Mouse (Mus musculus) cerebellum, adult 18-20 months (tissue): ENCODE measurements around the gene Atg16l1.
A peak's percentile ranks its signal among the peaks of the same experiment; 100 is the strongest.

Experiments used
- DNase-seq, 2 experiments: peaks; one replicate each; pipeline ENCODE4 v3.0.0; 2021

The Atg16l1 gene

DNA sequence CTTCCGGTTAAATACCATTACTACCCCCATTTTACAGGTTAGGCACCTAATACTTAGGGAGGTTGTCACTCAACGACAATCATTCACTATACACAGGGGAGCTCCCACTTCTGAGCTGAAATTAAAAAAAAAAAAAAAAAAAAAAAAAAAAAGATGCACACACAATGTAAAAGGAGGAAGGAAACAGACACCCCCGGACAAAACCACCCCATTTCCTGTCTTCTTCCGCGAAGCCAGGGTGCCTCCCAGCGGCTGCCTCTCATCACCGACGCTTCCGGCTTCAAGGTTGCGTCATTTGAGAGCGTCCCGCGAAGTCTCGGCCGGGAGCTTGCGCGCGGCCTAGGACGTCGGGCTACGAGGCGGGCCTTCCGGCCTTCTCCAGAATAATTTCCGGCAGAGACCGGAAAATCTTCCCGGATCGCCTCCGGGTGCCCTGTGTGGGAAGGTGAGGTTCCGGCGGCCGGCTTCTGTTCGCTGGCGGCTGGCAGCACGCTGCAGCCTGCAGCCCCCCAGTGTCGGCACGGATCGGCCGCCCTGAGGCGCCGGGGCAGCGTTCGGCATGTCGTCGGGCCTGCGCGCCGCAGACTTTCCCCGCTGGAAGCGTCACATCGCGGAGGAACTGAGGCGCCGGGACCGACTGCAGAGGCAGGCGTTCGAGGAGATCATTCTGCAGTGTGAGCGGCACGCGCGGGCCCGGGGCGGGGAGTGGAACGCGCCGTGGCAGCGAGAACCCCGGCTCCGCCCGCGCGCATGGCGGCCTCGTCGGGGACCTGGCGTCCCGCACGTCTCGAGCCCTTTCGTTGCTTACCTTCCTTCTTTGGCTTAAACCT is at the start of gene Atg16l1:
Atg16l1 (plus strand) TSS at position 230 of the 830 bp plus-strand sequence.
- DNase-seq, result peak; percentile 96

DNA sequence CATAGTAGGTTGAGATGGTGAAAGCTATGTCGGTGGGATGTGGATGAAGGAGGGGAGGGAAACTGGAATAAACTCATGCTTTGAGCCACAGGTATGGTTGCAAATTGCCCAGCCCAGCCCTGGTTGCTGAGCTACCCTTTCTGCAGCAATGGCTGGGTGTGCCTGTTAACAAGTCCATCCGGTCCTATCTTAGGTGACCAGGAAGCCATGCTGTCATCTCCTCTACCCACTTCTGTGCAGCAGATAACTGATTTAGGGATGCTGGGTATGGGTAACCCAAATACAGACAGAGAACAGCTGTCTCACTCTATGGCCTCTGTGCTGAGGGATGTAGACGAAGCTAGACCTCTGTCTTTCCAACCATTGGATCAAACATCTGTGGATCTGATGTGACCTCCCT is 49.3 kb upstream of the Atg16l1 start:
- no peak for DNase-seq

DNA sequence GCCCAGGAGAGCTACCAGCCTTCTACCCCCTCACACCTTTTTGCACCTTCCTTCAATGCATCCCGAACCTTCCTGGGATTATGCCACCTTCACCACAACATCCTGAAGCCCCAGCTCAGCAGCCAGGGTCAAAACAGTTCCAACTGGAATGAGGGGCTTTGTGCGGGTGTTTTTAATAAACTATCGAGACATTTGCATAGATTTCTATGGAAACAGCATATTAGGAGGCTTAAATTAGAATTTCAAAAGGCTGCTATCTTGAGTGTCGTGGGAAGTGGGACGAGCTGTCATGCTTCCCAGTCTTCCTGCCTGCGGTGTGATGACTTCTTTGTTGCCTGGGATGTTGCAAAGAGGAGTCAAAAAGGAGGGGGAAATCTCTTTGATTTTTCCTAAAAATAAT is 46.6 kb upstream of the Atg16l1 start:
- DNase-seq, result no peak

DNA sequence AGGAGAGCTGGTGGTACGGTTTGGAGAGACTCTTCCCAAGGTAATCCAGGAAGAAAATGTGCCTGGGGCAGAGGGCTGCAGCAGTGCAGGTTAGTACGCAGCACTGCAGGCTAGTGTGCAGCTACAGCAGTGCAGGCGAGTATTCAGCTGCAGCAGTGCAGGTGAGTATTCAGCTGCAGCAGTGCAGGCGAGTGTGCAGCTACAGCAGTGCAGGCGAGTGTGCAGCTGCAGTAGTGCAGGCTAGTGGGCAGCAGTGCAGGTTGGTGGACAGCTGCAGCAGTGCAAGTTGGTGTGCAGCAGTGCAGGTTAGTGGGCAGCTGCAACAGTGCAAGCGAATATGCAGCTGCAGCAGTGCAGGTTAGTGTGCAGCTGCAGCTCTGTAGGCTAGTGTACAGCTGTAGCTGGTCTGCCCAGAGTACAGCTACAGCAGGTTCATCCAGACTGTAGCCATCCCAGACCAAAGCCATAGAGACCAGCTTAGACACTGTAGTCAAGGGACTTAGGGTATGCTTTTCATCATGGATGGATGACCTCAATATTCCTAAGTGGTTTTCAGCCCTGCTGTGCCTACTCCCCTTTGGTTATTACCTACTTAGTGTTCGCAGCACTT is 45.9 kb upstream of the Atg16l1 start:
- DNase-seq, result no peak

DNA sequence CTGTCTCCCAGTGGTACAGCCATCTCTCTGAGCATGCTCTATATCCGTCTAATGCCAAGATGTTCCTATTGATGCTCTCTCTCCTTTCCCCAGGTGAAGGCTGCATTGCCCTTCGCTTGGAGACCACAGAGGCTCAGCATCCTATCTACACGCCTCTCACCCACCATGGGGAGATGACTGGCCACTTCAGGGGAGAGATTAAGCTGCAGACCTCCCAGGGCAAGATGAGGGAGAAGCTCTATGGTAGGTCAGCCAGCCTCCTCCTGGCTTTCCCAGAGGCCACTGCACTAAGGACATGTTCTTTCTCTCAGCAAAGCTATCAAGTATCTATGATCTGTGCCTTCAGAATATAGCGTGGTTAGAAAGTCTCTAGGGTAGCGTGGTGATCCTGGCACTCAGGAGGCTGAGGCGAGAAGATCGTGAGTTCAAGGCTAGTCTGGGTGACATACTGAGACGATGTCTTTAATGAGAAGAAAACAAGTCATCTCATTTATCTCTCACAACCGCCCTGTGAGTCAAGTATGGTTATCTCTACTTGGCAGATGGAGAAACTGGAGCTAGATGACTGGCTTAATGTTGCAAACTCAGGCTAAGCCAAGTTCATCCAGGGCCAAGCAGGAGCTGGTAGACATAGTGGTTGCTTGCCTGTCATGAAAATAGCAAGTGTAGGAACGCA is 43.6 kb upstream of the Atg16l1 start:
- no peak for DNase-seq

DNA sequence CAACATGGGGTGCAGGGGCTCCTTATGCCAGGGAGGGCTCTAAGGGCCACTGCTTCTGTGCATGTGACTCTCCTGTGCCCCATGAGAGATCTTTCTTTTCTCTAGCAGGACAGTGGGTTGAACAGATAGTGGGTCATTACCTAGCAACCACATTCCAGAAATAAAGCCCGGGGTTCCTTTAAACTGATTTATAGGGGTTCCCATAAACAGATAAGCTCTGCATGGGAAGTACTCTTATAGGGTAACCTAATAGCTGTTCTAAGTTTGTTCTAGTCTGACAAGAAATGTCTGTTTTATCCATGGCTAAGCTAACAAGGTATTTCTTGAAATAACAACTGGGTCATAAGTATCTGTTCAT is 43.1 kb upstream of the Atg16l1 start:
- DNase-seq, result no peak

DNA sequence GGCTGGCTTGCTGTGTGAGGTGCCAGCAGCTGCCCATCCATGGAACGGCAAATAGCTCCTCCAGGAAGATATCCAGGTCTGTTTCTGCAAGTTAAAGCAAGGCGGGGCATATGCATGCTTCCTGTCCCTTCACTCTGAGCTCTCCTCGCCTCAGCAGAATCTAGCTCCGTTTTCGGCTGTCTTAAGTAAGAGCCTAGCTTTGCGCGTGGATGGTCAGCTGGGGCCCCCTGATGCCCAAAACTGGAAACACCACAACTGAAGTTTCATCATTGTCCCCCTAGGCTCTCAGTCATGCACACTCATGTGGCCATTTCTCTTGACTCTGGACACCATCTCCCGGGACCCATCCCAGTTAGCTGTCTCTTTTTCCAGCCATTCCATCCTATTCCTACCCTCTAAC is 34.3 kb upstream of the Atg16l1 start:
- peak; percentile 7 to 28 for DNase-seq

DNA sequence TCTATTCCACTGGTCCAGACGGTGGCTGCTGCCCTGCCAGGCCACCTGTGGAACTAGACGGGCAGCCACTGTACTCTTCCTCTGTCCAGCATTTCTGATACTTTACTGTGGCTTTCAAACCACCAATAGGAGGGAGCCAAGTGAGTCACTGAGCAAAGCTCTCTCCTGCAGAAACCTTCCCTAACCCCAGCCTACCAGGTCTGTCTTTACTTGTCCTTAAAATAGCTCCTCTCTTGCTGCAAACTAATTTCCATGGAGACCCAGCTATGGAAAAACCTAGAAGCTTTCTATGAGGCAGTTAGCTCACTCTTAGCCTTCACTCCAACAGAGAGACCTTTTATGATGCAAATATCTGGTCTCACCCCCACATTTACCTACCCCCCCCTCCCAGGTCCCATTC is 33.6 kb upstream of the Atg16l1 start:
- DNase-seq, result no peak

DNA sequence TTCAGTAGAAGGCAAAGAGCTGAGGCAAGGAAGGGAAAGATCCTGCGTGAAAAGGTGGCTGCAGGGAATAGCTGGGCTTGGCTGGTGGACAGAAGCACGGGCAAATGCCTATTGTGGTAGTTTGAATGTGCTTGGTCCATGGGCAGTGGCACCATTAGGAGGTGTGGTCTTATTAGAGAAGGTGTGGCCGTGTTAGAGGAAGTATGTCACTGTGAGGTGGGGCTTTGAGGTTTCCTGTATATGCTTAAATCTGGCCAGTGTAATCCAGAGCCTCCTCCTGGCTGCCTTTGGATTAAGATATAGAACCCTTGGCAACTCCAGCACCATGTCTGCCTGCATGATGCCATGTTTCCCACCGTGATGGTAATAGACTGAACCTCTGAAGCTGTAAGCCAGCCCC is 32.3 kb upstream of the Atg16l1 start:
- DNase-seq, result no peak

DNA sequence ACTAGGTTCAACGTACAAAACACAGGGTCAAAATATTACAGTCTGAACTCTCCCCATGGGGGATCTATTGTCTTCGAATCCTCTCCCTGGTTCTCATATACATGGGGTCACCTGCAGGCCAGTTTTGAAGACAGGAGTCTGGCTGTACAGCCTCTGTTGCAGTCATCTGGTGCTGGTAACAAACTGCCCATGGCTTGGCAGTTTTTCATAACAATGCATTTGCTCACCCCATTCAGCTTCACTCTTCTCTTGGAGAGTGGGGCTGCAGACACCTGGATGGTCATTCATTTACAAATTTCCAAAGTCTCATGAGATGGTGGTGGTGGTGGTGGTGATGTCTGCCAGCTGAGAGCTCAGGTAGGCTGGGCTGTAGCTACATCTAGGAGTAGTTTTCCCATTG is 26.6 kb upstream of the Atg16l1 start:
- DNase-seq, result no peak

DNA sequence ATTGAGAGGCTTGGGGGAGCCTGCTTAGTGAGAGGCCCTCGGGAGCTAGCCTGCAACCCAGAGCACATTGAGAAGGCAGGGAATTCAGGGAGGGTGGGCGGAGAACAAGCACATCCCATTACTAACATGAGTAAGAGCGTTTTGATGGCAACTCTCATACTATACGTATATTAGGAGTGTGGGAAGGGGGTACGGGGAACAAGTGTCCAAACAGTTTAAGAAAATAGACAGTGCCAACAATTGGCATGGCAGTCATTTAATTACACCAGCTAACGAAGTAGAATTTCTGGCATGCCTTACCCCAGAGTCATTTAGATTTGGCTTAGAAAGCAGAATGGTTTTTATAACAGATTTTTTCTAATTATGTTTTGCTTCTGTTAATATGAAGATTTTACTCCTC is 25.8 kb upstream of the Atg16l1 start:
- no peak for DNase-seq

DNA sequence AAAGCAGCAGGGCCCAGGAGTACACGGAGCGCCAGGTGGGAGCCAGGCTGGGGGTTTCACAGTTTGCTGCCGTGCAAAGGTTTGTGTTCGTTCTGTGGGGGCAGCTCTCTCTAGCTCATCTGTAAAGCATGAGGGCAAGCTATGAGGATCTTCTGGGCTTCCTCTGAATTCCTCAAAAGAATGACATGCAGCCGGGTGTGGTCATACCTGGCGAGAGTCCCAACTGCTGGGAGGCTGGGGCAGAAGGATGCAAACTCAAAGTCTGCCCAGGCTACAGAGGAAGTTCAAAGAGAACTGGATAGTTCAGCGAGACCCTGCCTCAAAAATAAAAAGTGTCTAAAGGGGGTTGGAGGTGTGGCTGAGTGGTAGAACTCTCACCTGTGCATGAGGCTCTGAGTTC is 25.4 kb upstream of the Atg16l1 start:
- no peak for DNase-seq

DNA sequence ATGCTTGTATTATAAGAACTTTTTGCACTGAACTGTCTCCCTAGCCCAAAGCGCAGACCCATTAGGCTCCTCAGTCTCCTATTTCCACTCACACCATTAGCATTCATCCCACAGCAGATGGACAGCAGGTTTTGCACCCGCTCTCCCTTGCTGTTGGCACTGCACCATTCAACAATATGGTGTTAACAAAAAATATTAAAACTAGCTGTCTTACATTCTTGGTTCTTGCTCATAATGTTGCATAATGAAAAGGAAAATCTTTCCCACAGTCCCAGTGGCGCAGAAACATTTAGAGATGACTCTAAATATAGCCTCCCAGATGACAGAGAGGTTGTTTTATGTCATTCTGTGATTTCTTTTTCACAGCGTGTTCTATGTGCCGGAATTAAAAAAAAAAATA is 22.5 kb upstream of the Atg16l1 start:
- DNase-seq, result peak; percentile 12 to 18

DNA sequence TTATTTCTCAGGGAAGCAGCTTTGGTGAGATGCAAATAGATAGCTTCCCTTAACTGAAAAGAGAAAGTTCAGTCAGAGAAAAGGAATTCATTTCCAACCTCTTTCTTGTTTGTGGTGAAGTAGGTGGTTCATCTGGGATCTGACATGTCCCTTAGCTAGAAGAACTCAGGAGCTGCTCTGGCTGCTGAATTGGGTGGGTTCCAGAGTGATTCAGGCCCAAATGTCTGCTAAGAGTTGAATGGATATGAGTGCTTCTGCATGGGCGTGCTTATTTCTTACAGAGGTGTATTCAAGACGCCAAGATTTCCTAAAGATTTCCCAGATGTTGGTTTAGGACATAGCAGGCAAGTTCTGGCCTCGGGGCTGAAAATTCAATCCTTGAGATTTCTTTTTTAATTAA is 21.5 kb upstream of the Atg16l1 start:
- no peak for DNase-seq

DNA sequence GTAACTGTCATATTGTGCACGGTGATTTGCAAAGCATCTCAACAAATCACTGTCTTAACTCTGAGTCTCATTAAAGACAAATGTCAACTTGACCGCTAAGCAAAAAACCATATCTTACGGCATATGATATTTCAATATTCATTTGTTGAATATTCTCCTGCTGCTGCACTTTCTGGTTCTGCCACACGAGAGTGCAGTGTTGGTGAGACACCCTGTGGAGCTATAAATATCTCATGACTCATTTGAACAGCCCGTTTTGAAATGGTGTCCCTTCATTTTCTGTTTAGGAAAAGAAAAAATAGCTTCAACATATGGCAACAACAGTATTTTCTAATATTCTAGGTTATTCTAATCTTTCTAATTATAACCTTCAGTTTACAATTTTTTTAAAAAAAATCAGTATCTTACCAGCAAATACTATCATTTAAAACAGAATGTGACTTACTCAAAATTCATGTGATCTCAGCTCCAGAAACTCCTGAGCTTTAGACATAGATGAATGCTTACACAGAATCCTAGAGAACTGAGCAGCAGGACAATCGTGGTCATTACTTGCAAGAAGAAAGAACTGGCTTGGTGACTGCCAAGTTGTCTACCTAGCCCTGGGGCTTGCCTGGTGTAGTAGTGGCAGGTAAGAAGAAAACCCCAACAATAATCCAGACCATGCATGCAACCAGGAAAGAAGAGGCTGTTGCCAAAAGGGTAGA is 14.9 kb upstream of the Atg16l1 start:
- DNase-seq, result peak in 1 of 2 experiments; percentile 15

DNA sequence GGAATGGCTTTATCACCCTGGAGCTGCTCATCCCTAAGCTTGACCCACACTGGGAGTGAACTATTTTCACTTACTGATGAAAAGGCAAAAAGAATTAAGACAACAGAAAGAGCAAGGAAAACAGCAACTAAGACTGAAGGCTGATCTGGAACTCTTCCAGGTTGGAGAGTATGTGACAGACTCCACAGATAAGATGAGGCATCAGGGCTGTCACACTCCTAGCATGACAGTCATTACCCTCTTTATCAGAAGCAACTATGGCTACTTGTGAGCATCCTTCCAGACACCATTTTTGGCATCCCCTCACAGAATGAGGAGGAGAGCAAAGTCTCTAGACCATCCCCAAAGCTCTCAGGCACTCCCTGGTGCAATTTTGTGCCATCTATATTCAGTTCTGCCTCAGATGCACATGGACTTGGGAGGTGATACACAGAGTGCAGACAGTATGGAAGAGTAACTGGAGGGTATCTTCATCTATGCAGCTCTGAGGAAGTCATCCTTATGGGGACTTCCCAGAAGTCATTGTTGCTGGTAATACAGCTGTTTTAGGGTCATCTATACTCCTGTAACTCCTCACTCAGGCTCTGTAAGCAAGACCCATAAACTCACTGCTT is 6.2 kb upstream of the Atg16l1 start:
- no peak for DNase-seq

DNA sequence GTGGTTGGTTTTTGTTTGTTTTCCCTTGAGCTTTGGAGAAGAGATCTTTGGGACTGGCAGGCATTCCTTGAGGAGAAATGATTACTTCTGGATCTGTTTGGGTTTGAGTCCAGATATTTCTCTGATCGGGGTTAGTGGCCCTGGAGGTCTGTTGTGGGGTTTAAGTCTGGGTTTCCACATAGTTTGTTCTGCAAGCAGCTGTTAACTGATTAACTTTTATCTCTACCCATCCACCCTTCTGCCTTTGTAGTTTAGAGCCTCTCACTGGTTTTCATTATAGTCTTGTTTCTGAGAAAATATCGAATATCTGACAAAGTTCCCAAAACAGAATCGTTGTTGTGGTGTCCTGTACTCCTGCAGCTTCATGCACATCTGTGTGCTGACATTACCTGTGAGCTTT is 8.2 kb downstream of the Atg16l1 start:
- no peak for DNase-seq

DNA sequence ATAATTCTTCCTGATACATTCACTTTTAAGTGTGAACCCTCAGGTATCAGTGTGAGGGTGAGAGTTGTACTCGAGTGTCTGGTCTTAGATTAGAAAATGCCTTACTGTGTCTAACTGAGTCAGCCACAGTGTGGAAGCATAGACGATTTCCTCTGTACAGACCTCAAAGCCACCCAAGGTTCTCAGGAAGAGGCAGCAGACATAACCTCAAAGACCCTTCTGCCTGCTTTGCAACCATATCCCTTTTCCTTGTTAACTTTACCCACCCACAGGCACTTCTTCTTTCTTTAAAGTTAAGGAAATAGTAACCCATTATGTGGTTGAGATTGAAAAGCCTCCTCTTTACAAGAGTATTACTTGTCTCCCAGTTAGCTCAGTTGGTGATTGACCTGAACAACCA is 10.1 kb downstream of the Atg16l1 start:
- DNase-seq, result no peak

DNA sequence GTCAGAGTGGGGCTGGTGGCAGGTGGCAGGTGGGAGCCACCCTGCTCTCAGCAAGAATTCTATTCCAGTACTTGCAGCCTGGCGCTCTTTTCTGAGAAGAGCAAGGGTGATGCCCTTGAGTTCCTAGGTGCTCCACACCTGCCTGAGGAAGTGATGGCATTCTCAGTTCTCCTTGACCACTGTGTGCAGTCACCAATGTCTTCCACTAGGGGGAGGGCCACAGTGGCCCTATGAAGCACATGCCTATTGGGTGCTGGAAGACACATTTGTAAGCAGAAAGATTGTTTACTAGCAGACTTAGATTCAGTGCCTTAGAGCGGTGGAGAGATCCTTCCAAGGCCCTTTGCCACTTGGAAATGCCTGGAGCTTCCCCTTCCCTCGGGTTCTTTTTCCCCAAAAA is 10.6 kb downstream of the Atg16l1 start:
- DNase-seq, result peak in 1 of 2 experiments; percentile 23

DNA sequence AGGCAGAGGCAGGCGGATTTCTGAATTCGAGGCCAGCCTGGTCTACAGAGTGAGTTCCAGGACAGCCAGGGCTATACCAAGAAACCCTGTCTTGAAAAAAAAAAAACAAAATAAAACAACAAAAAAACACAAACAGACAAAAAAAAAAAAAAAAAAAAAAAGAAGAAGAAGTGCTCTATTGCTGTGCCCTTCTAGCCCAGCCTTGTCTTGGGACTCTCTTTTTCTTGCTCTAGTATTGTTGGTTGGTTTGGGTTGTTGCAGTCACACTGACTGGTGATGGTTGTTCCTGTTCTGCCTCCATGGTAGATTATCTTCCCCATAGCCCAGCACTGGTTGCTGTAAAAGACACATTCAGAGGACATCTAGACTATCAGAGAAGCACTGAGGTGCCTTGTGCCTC is 13.6 kb downstream of the Atg16l1 start:
- no peak for DNase-seq

DNA sequence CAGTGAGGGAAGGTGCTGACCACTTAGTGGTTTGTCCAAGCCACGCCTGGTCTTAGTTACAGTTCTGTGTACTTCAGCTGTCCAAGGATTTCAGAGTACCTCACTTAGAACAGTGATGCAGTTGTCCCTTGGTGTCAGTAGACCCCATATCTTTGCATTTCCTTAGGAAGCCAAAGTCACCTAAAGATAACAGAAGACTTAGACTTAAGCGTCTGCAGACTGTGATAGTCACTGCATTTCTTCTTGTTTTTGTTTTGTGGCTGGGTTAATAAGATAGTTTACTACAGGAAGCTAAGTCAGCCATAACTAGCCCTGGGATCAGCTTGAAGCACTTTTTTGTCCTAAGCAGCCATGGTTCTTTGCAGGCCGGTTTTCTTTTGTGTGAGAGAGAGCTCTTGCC is 14.8 kb downstream of the Atg16l1 start:
- no peak for DNase-seq

DNA sequence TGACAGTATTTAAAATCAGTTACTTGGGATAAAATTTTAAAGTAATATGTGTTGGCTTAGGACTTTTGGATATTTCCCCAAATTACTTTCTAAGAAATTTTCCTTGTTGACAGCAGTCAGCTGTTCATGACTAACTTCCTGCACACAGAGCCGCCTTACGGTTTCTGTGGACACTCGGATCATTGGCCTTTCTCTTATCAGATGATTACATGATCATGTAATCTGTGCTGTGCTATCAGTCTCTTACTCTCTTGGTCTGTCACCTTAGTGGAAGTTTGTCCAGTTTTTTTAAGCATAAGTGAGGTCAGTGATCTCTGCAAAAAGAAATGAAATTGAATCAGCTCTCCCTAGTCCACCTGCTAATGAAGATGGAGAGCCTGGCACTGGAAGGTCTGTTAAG is 16.1 kb downstream of the Atg16l1 start:
- DNase-seq, result no peak

DNA sequence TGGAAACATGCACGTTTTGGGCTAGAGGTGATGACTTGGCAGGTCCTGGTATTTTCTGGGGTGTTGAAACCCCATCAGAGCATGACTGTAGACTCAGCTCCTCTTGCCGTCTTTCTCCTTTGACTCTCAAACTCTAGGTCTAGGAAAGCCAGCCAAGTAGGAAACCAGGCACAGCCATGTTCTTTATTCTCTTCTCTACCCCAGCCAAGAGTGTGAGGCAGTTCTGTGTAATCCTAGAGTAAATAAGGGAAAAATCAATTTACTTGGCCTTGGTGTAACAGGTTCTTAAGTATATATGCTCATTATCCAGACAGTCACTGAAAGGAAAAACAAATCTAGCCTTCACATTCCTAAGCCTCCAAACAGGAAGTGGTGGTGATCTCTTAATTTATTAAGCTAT is 17.7 kb downstream of the Atg16l1 start:
- DNase-seq, result no peak
